Mouse (Mus musculus) ES-E14 (cell line): ENCODE results near the gene Hoxd10. TPM values are rescaled to one million over a fixed set of nuclear protein-coding genes. Genes with fewer than 3 reads are reported as not detected.
A peak's percentile ranks its signal among the peaks of the same experiment; 100 is the strongest.

Source experiments
- DNase-seq: peaks from one replicate; pipeline ENCODE4 v3.0.0-alpha.2; 2013; ENCODE audit warnings: low read depth, low spot score
- H3K27ac ChIP-seq: 2 replicates; pipeline ENCODE4 v1.5.1; 2012; ENCODE audit warnings: low read depth, mild to moderate bottlenecking, low read length, moderate library complexity, mixed read lengths; ENCODE audit not compliant: poor library complexity, insufficient read depth, severe bottlenecking
- H3K36me3 ChIP-seq: 2 replicates; pipeline ENCODE4 v1.6.1; 2012; ENCODE audit warnings: mild to moderate bottlenecking, low read length, moderate library complexity, mixed read lengths; ENCODE audit not compliant: control insufficient read depth, poor library complexity, insufficient read depth, severe bottlenecking
- H3K4me1 ChIP-seq, 2 experiments: fragments of 150-350 bp in 1 of 2; sonication (generic) in 1 of 2; 2 replicates each; pipeline ENCODE4 v1.6.1; 2012; ENCODE audit warnings: low read length in 2 of 2, mild to moderate bottlenecking in 1 of 2, mixed read lengths in 1 of 2; ENCODE audit not compliant: control insufficient read depth in 2 of 2, insufficient read depth in 2 of 2, poor library complexity in 1 of 2
- H3K4me3 ChIP-seq, 2 experiments: fragments of 150-350 bp in 1 of 2; sonication (generic) in 1 of 2; 2 replicates each; pipeline ENCODE4 v1.5.1; 2012; ENCODE audit warnings: low read length in 2 of 2, low read depth in 1 of 2, mild to moderate bottlenecking in 1 of 2, mixed read lengths in 1 of 2; ENCODE audit not compliant: insufficient read depth in 1 of 2, poor library complexity in 1 of 2, severe bottlenecking in 1 of 2
- H3K9ac ChIP-seq: 2 replicates; pipeline ENCODE4 v1.6.1; 2012; ENCODE audit warnings: low read depth, mild to moderate bottlenecking, low read length, mixed read lengths; ENCODE audit not compliant: poor library complexity, insufficient read depth, severe bottlenecking
- H3K9me3 ChIP-seq: fragments of 150-350 bp; sonication (generic); 2 replicates; pipeline ENCODE4 v1.6.1; 2012; ENCODE audit warnings: low read depth, mild to moderate bottlenecking, low read length; ENCODE audit not compliant: control insufficient read depth, insufficient read depth
- CHD2 ChIP-seq: IDR thresholded peaks from 2 replicates; pipeline ENCODE4 v1.6.1; 2014; ENCODE audit warnings: mild to moderate bottlenecking, low read depth, low read length, inconsistent platforms
- HCFC1 ChIP-seq: IDR thresholded peaks from 2 replicates; pipeline ENCODE4 v1.6.1; 2012; ENCODE audit warnings: low read length, inconsistent platforms, borderline replicate concordance; ENCODE audit not compliant: insufficient read depth
- MAFK ChIP-seq: IDR thresholded peaks from 2 replicates; pipeline ENCODE4 v1.6.1; 2014; ENCODE audit warnings: mild to moderate bottlenecking, low read depth, low read length, inconsistent platforms; ENCODE audit not compliant: insufficient read depth
- ZC3H11A ChIP-seq: IDR thresholded peaks from 2 replicates; pipeline ENCODE4 v1.6.1; 2012; ENCODE audit warnings: low read depth, mild to moderate bottlenecking, inconsistent platforms, low read length, borderline replicate concordance
- ZNF384 ChIP-seq: IDR thresholded peaks from 2 replicates; pipeline ENCODE4 v1.6.1; 2012; ENCODE audit warnings: low read depth, low read length, inconsistent platforms
- in situ Hi-C, 2 experiments: fragments of 600-800 bp; cut with MboI; formaldehyde crosslinking; loops; one replicate each; pipeline ENCODE4 v1.15.1; 2025; ENCODE audit warnings: low sequenced_read_pairs in 2 of 2, inconsistent platforms in 1 of 2; ENCODE audit not compliant: unreplicated experiment in 2 of 2
- total RNA-seq: library from RNA; depleted of rRNA; stranded (reverse); fragments of 300-350 nt; gene quantifications from 2 replicates; pipeline ENCODE4 v1.2.3, GENCODE M21; 2012

Gene Hoxd10
- total RNA-seq, 1 experiment = 0.40 TPM

GRCm38 (mm10) chr2:74713239-74714150 is 21.8 kb downstream of the Hoxd10 start:
- Histone ChIP-seq H3K9me3 (no peaks in the 10 kb centered on the region), H3K4me1 (peaks cover 0 to 2% of the 10 kb centered on the region in 2 experiments; a peak in 1 of 4 replicates), H3K36me3 (no peaks in the 10 kb centered on the region), H3K9ac (no peak overlapping the region), H3K27ac (no peak overlapping the region), H3K4me3 (no peak overlapping the region)
- no peak for TF ChIP-seq HCFC1
- no peak for TF ChIP-seq MAFK
- no peak for TF ChIP-seq ZNF384
- no peak for TF ChIP-seq CHD2
- no peak for TF ChIP-seq ZC3H11A
- in situ Hi-C loops = loop anchor here (10.0 to 25.0 kb wide), 4 partner anchors 341 to 874 kb away; no protein-coding TSS in a partner anchor
- DNase-seq = no peak

GRCm38 (mm10) chr2:74714156-74714789 is 22.5 kb downstream of the Hoxd10 start:
- H3K4me1 ChIP-seq = peaks cover 0 to 2% of the 10 kb centered on the region in 2 experiments; a peak in 1 of 4 replicates

GRCm38 (mm10) chr2:74714881-74715280 is 23.2 kb downstream of the Hoxd10 start:
- Histone ChIP-seq H3K36me3 (no peaks in the 10 kb centered on the region), H3K4me1 (peaks cover 0 to 6% of the 10 kb centered on the region in 2 experiments; a peak in 1 of 4 replicates), H3K27ac (no peak overlapping the region), H3K9ac (no peak overlapping the region), H3K4me3 (no peak overlapping the region), H3K9me3 (no peaks in the 10 kb centered on the region)
- DNase-seq = no peak
- no peak for TF ChIP-seq ZNF384
- TF ChIP-seq CHD2 = no peak
- no peak for TF ChIP-seq HCFC1
- TF ChIP-seq ZC3H11A = no peak
- TF ChIP-seq MAFK = no peak
- in situ Hi-C loops = loop anchor here (10.0 to 25.0 kb wide), 4 partner anchors 340 to 872 kb away; no protein-coding TSS in a partner anchor

More at GRCm38 (mm10) chr2:74714156-74714789, 22.5 kb downstream of the Hoxd10 start:
- in situ Hi-C loops = loop anchor here (10.0 to 25.0 kb wide), 4 partner anchors 341 to 873 kb away; no protein-coding TSS in a partner anchor
- Histone ChIP-seq H3K9me3 (no peaks in the 10 kb centered on the region), H3K4me3 (no peak overlapping the region), H3K9ac (no peak overlapping the region), H3K36me3 (no peaks in the 10 kb centered on the region), H3K27ac (no peak overlapping the region)
- DNase-seq = no peak
- TF ChIP-seq HCFC1 (no peak), ZNF384 (no peak), CHD2 (no peak), MAFK (no peak), ZC3H11A (no peak)

- H3K9ac ChIP-seq = no peak overlapping the region
- H3K4me3 ChIP-seq = peak overlapping the region; percentile 28 to 58; a peak in 3 of 4 replicates
- peaks cover 0 to 8% of the 10 kb centered on the region in 2 experiments; a peak in 1 of 4 replicates for H3K4me1 ChIP-seq
- DNase-seq = peak; percentile 82
- in situ Hi-C loops = loop anchor here (10.0 to 25.0 kb wide), 4 partner anchors 339 to 872 kb away; no protein-coding TSS in a partner anchor
- TF ChIP-seq HCFC1 (no peak), MAFK (no peak), ZC3H11A (peak; percentile 92), ZNF384 (no peak), CHD2 (no peak)
- no peaks in the 10 kb centered on the region for H3K36me3 ChIP-seq
- no peak overlapping the region for H3K27ac ChIP-seq
- no peaks in the 10 kb centered on the region for H3K9me3 ChIP-seq
Observed at GRCm38 (mm10) chr2:74715504-74716241, 23.9 kb downstream of the Hoxd10 start.
